ENCODE assay signal across 8 mouse cellular contexts in the genomic region with DNA sequence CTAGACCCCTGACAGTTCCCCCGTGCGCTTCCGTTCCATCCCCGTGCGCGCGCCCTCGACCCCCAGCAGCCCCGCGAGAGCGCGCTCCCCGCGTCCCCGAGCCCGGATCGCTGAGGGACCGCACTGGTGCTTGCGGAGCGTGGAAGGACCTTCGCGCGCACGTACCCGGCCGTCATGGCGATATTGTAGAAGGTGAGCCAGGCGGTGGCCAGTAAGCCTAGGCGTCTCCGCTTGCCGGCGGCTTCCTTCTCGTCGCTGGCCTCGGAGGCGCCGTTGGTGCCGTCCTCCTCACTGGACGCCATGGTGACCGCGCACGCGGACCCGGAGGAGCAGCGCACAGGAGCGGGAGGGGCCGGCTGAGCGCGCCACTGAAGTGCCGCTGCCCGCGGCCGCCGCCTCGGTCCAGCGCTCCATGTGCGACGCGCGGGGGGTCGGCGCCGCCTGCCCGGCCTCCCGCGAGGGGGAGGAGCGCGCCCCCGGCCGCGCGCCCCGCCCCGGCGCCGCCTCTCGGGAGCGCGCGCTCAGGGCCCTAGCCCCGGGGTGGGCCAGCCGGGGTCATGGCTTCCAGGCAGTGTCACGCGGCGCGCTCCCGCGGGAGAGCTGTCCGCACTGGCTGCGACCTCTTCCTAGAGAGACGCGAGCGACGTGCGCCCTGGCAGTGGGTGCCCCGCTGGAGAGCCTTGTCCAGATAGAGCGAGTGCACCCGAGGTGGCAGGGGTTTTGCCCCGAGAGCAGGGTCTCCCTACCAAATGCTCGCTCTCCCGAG. TPM values are rescaled to one million over a fixed set of nuclear protein-coding genes. Genes with fewer than 3 reads are reported as not detected.
DNase-seq lines count a peak whose midpoint lies in the region; ATAC-seq and TF ChIP-seq lines count a peak whose summit lies in the region.

A gene (minus strand): TSS at position 570 of the 766 bp plus-strand sequence.

- peak within 1 kb of the TSS; percentile 56 to 89 (median 85) for H3K4me3 ChIP-seq in CH12.LX (replicated peaks in 1 of 3; ENCODE audit: low read depth in 2 of 3, low read length in 2 of 3, poor library complexity in 1 of 3)
- peak within 1 kb of the TSS; percentile 69 for H3K4me3 ChIP-seq in forebrain, embryonic 13.5 days
- peak within 1 kb of the TSS; percentile 77 for H3K4me3 ChIP-seq in heart, postnatal 0 days (ENCODE audit: low read depth, low read length)
- H3K4me3 ChIP-seq in neural tube, embryonic 15.5 days (replicated peaks), result peak within 1 kb of the TSS; percentile 74

- H3K79me2 ChIP-seq in CH12.LX (replicated peaks; ENCODE audit: control insufficient read depth, extremely low read depth, insufficient read depth, poor library complexity, severe bottlenecking), result no peaks in the 10 kb centered on the region; the same call in 1 of the 2 replicates

- peak; percentile 57 for DNase-seq in CH12.LX (ENCODE audit: extremely low read depth)
- DNase-seq in c-Kit-positive CD71-positive TER-119-positive erythroid progenitor cells, embryonic 14.5 days (ENCODE audit: low spot score), result peak; percentile 54
- peak; percentile 80 for DNase-seq in heart, postnatal 0 days (ENCODE audit: low spot score)
- DNase-seq in large intestine, adult 2 months (ENCODE audit: low read depth, low spot score), result no peak
- DNase-seq in lung, adult 18-20 months, result peak; percentile 76 to 82
- DNase-seq in testis, postnatal 10 days (ENCODE audit: low spot score), result peak; percentile 88

- H3K4me1 ChIP-seq in CH12.LX (ENCODE audit: control insufficient read depth in 1 of 2, insufficient read depth in 2 of 2), result peaks cover 0 to 4% of the 10 kb centered on the region in 2 experiments; a peak in 2 of 4 replicates
- peaks cover 2% of the 10 kb centered on the region; the same call in 1 of the 2 replicates for H3K4me1 ChIP-seq in forebrain, embryonic 13.5 days
- peaks cover 7% of the 10 kb centered on the region; the same call in 1 of the 2 replicates for H3K4me1 ChIP-seq in heart, postnatal 0 days (ENCODE audit: control insufficient read depth, insufficient read depth)
- peaks cover 16% of the 10 kb centered on the region for H3K4me1 ChIP-seq in neural tube, embryonic 15.5 days

- H3K4me2 ChIP-seq in CH12.LX (ENCODE audit: insufficient read depth, low read depth, poor library complexity, severe bottlenecking), result peak within 1 kb of the TSS; percentile 76; the same call in 1 of the 2 replicates
- H3K4me2 ChIP-seq in forebrain, embryonic 13.5 days, result peak within 1 kb of the TSS; percentile 78
- H3K4me2 ChIP-seq in heart, postnatal 0 days (ENCODE audit: low read depth, low read length), result peak within 1 kb of the TSS; percentile 68
- peak within 1 kb of the TSS; percentile 78 for H3K4me2 ChIP-seq in neural tube, embryonic 15.5 days

- dilution Hi-C loops in CH12.LX (cut with MboI; ENCODE audit: extremely low pct_ligation_motif_present, extremely low pct_unique_long_range_greater_than_20kb, low sequenced_read_pairs), result no loop called here

- peak within 1 kb of the TSS; percentile 53 for H3K9ac ChIP-seq in CH12.LX (ENCODE audit: insufficient read depth, low read depth)
- peak within 1 kb of the TSS; percentile 77 for H3K9ac ChIP-seq in forebrain, embryonic 13.5 days
- H3K9ac ChIP-seq in heart, postnatal 0 days (replicated peaks; ENCODE audit: low read depth, low read length), result peak within 1 kb of the TSS; percentile 78
- H3K9ac ChIP-seq in neural tube, embryonic 15.5 days (replicated peaks), result peak within 1 kb of the TSS; percentile 79

- no peak for TF ChIP-seq CTCF in CH12.LX (conservative IDR thresholded peaks at IDR 0.05 in 1 of 2, IDR thresholded peaks at IDR 0.05 in 1 of 2; ENCODE audit: low read depth in 2 of 2, low read length in 2 of 2)
- no peak for TF ChIP-seq CTCF in heart, postnatal 0 days (IDR thresholded peaks at IDR 0.05; ENCODE audit: low read depth)

- in situ Hi-C loops in CH12.LX (cut with MboI; ENCODE audit: low pct_ligation_motif_present, low pct_unique_long_range_greater_than_20kb, low sequenced_read_pairs), result loop anchor here (10.0 kb wide), 1 partner anchor 79 kb away; no protein-coding TSS in a partner anchor

- TF ChIP-seq EP300 in CH12.LX (IDR thresholded peaks at IDR 0.05; ENCODE audit: low read length), result no peak
- TF ChIP-seq EP300 in heart, postnatal 0 days (IDR thresholded peaks at IDR 0.05; ENCODE audit: low read depth), result no peak

- under 1% methylated on average over 62 of the region's 101 CpGs for WGBS in forebrain, embryonic 13.5 days
- WGBS in heart, postnatal 0 days, result under 1% methylated on average over 77 of the region's 101 CpGs
- under 1% methylated on average over 98 of the region's 101 CpGs for WGBS in large intestine, adult 2 months
- under 1% methylated on average over 55 of the region's 101 CpGs for WGBS in neural tube, embryonic 15.5 days

- no peak; the same call in 1 of the 2 replicates for TF ChIP-seq POLR2A in CH12.LX (IDR thresholded peaks at IDR 0.05; ENCODE audit: low read depth, low read length)

- H3K36me3 ChIP-seq in CH12.LX (replicated peaks in 1 of 2; ENCODE audit: control insufficient read depth in 1 of 2, insufficient read depth in 1 of 2, low read length in 1 of 2), result no peaks in the 10 kb centered on the region
- H3K36me3 ChIP-seq in forebrain, embryonic 13.5 days (ENCODE audit: poor library complexity, severe bottlenecking), result no peaks in the 10 kb centered on the region
- H3K36me3 ChIP-seq in heart, postnatal 0 days (replicated peaks; ENCODE audit: control insufficient read depth, insufficient read depth, low read length), result no peaks in the 10 kb centered on the region
- no peaks in the 10 kb centered on the region for H3K36me3 ChIP-seq in neural tube, embryonic 15.5 days

- H3K27me3 ChIP-seq in CH12.LX (replicated peaks), result peaks cover 6% of the 10 kb centered on the region
- H3K27me3 ChIP-seq in forebrain, embryonic 13.5 days, result no peaks in the 10 kb centered on the region
- H3K27me3 ChIP-seq in heart, postnatal 0 days (ENCODE audit: control insufficient read depth, insufficient read depth, low read length), result no peaks in the 10 kb centered on the region
- H3K27me3 ChIP-seq in neural tube, embryonic 15.5 days (replicated peaks), result no peaks in the 10 kb centered on the region

- no peak for TF ChIP-seq RAD21 in CH12.LX (IDR thresholded peaks at IDR 0.05; ENCODE audit: low read depth, low read length)

- no peaks in the 10 kb centered on the region for H3K9me3 ChIP-seq in CH12.LX (replicated peaks; ENCODE audit: low read length)
- H3K9me3 ChIP-seq in forebrain, embryonic 13.5 days (replicated peaks), result no peaks in the 10 kb centered on the region
- H3K9me3 ChIP-seq in heart, postnatal 0 days (replicated peaks; ENCODE audit: control insufficient read depth, low read length), result no peaks in the 10 kb centered on the region
- no peaks in the 10 kb centered on the region for H3K9me3 ChIP-seq in neural tube, embryonic 15.5 days (replicated peaks)

- no peak within 1 kb of the TSS for H3K27ac ChIP-seq in CH12.LX (ENCODE audit: insufficient read depth, low read depth)
- H3K27ac ChIP-seq in forebrain, embryonic 13.5 days, result peak within 1 kb of the TSS; percentile 86
- H3K27ac ChIP-seq in heart, postnatal 0 days (ENCODE audit: low read depth), result peak within 1 kb of the TSS; percentile 96
- H3K27ac ChIP-seq in neural tube, embryonic 15.5 days (replicated peaks), result peak within 1 kb of the TSS; percentile 97

- ATAC-seq in forebrain, embryonic 13.5 days, result peak; percentile 90
- peak; percentile 83 for ATAC-seq in heart, postnatal 0 days (ENCODE audit: insufficient read depth, low read depth)
- ATAC-seq in neural tube, embryonic 15.5 days (ENCODE audit: low FRiP score), result peak; percentile 94

TF ChIP-seq in CH12.LX, 34 proteins besides CTCF, POLR2A, EP300 and RAD21:
- 0 out of 2 replicates have a peak, but pooled peaks have one; percentile 4 for TF ChIP-seq MXI1 (IDR thresholded peaks at IDR 0.05; ENCODE audit: low read depth, low read length)
- TF ChIP-seq KAT2A (IDR thresholded peaks at IDR 0.05; ENCODE audit: insufficient replicate concordance, low read length), result no peak
- TF ChIP-seq TCF12 (IDR thresholded peaks at IDR 0.05; ENCODE audit: low read depth, low read length), result peak; percentile 28; the same call in 1 of the 2 replicates
- peak; percentile 9; the same call in 1 of the 2 replicates for TF ChIP-seq BHLHE40 (IDR thresholded peaks at IDR 0.05; ENCODE audit: low read depth, low read length)
- TF ChIP-seq NRF1 (IDR thresholded peaks at IDR 0.05; ENCODE audit: low read depth, low read length), result peak; percentile 33

RNA-seq across cellular contexts. Expression of the gene that starts here (rescaled TPM):
- total RNA-seq in CH12.LX (2012; rRNA removed), result 17.7 and 18.3 TPM in 2 replicates
- total RNA-seq in CH12.LX (2014; rRNA removed), result 46.9 and 55.4 TPM in 2 replicates
- 28.5 and 31.0 TPM in 2 replicates for polyA plus RNA-seq in CH12.LX (2012; ENCODE audit: insufficient read length, low read depth)
- 41.4 and 46.2 TPM in 2 replicates for polyA plus RNA-seq in forebrain, embryonic 13.5 days (2015; fragmentation: Nextera tagmentation; extraction: Ambion mirVana)
- 324 and 440 TPM in 2 replicates for total RNA-seq in heart, postnatal 0 days (2014; rRNA removed; ENCODE audit: low replicate concordance)
- polyA plus RNA-seq in heart, postnatal 0 days (2015; fragmentation: Nextera tagmentation; extraction: Ambion mirVana), result 430 and 451 TPM in 2 replicates
- 53.9 and 55.2 TPM in 2 replicates for polyA plus RNA-seq in large intestine, adult 2 months (2012; rRNA removed)
- polyA plus RNA-seq in neural tube, embryonic 15.5 days (2015; fragmentation: Nextera tagmentation; extraction: Ambion mirVana), result 91.7 and 102 TPM in 2 replicates
